Mouse (Mus musculus): Measurements from ENCODE around the gene Fam229a. TPM values are rescaled to one million over a fixed set of nuclear protein-coding genes. Genes with fewer than 3 reads are reported as not detected.
"Not testable (repeated sequence)": the region's sequence is repeated elsewhere in the genome, so short reads cannot be mapped to it uniquely, and the experiment has no call there.

The Fam229a gene
- polyA plus RNA-seq (2015; fragmentation: Nextera tagmentation; extraction: Ambion mirVana): not detected in 2 replicates

DNA sequence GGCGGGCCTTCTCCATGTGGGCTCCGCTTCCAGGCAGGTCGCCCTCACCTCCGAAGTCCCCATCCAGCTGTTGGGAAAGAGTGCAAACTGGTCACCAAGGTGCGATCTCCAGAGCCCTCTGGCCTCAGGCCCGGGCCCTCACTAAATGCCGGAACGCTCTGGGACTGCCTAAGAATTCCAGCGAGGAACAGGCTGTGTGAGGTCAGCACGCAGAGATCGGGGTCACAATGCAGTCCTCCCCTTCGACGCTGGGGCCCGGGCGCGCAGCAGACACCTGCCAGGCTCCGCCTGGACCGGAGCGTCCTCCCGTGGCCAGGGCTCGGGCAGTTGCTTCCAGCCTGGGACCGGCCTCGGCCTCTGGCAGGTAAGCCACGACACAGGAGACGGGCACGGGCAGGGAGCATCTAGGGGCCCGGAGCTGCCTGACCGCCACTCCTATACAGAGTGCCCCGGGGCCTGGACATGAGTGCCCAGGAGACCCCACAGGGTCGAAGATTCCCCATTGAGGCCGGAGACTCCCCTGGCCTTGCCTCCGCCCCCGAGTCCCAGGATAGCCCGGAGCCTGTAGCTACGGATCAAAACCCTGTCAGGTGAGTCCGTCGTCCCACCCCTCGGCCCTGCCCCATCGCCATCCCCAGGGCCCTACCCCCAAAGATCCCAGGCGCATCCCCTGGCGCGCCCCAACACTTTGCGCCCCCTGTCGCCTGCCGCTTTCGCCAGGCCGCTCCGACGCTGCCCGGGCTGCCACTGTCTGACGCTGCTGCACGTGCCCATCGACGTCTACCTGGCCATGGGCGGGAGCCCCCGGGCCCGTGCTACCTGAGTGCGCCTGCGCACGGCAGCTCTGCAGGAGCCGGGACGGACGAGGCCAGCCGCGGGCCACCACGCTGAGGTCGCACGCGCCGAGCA lies at the start of gene Fam229a, which contains the start of gene Tssk3:
Gene Fam229a, plus strand, starts transcription at position 219 of the 909 bp plus-strand sequence.
Gene Tssk3, minus strand, starts transcription at position 51 of the 909 bp plus-strand sequence.
- peak; percentile 31 for ATAC-seq (replicated peaks; ENCODE audit: low FRiP score)
- Histone ChIP-seq H3K9me3 (replicated peaks) (no peaks in the 10 kb centered on the region), H3K27me3 (peaks cover 26% of the 10 kb centered on the region), H3K4me3 (replicated peaks) (peak within 1 kb of the TSS; percentile 36), H3K36me3 (peaks cover 34% of the 10 kb centered on the region), H3K4me1 (peaks cover 21% of the 10 kb centered on the region), H3K9ac (0 out of 2 replicates have a peak within 1 kb of the TSS, but pooled peaks have one; percentile 8), H3K27ac (no peak within 1 kb of the TSS), H3K4me2 (peak within 1 kb of the TSS; percentile 61)
- 4% methylated on average over 70 of the region's 70 CpGs for WGBS

GRCm38 (mm10) chr4:129447360-129447759 lies 43.6 kb upstream of the Fam229a start:
- peaks cover 9% of the 10 kb centered on the region; the same call in 1 of the 2 replicates for H3K27me3 ChIP-seq
- WGBS: 74% methylated on average over 8 of the region's 8 CpGs
- H3K9ac ChIP-seq: no peak overlapping the region
- no peak overlapping the region for H3K27ac ChIP-seq
- no peak overlapping the region for H3K4me2 ChIP-seq
- no peak overlapping the region for H3K4me3 ChIP-seq (replicated peaks)
- H3K4me1 ChIP-seq: 0 out of 2 replicates have a peak, but pooled peaks cover 3% of the 10 kb centered on the region
- no peaks in the 10 kb centered on the region for H3K36me3 ChIP-seq
- no peaks in the 10 kb centered on the region for H3K9me3 ChIP-seq (replicated peaks)
- ATAC-seq (replicated peaks; ENCODE audit: low FRiP score): no peak

DNA sequence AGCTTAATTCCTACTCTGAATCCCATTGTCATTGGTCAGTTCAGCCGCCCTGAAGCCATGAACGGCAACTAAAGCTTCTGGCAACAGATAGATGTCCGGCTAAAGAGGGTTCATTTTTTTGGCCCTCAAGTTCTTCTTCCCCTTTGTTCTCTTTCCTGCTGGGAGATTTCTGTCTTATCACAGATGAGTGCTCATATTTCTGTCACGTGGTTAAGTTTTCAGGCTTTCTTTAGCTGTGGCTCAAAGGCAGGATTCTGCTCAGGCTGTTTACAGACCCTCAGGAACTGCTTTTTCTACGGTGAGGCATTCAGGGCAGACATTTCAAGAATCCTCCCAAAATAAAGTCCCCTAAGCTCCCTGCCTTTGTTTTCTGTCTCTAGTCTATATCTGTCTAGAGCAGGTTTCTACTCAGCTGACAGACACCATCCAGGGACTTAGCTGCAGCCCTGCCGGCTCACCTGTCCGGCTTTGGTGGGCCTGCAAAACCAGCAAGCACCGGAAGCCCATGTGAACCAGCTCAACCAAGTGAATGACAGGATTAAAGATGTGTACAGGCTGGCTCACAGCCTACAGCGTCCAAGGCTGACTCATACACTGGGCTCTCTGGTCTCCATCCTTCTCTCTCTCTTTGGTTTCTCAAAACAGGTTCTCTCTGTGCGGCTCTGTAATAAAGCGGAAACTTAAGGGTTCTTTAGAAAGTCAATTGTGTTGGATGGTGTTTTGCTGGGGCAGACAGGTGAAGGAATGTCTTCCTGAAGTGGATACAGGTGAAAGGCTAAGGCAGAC lies 43.0 kb upstream of the Fam229a start:
- 80% methylated on average over 11 of the region's 11 CpGs for WGBS
- Histone ChIP-seq H3K4me3 (replicated peaks) (no peak overlapping the region), H3K4me1 (0 out of 2 replicates have a peak, but pooled peaks cover 3% of the 10 kb centered on the region), H3K9me3 (replicated peaks) (no peaks in the 10 kb centered on the region), H3K9ac (no peak overlapping the region), H3K27ac (no peak overlapping the region), H3K27me3 (peaks cover 3% of the 10 kb centered on the region; the same call in 1 of the 2 replicates), H3K36me3 (no peaks in the 10 kb centered on the region), H3K4me2 (no peak overlapping the region)
- ATAC-seq (replicated peaks; ENCODE audit: low FRiP score): no peak

DNA sequence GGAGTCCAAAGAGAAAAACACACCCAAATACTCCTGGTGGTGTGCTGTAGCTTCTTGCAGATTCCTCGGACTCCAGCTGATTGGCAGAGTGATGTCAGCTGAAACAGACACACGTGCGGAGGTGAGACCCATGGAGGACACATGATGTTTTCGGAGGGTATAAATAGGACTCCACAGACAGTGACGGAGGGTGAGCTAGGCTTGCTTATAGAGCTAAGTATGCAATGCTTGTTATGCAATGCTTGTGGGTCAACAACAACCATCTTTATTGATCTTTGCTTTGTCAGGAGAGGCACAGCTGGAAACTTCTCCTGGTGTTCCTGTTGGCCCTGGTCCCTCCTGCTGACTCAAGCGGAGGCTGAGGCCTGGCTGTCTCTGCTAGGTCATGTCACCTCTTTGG lies 42.3 kb upstream of the Fam229a start:
- WGBS: 91% methylated on average over 6 of the region's 6 CpGs
- Histone ChIP-seq H3K27me3 (no peaks in the 10 kb centered on the region), H3K27ac (no peak overlapping the region), H3K36me3 (no peaks in the 10 kb centered on the region), H3K9ac (no peak overlapping the region), H3K9me3 (replicated peaks) (no peaks in the 10 kb centered on the region), H3K4me3 (replicated peaks) (no peak overlapping the region), H3K4me1 (0 out of 2 replicates have a peak, but pooled peaks cover 3% of the 10 kb centered on the region), H3K4me2 (no peak overlapping the region)
- ATAC-seq (replicated peaks; ENCODE audit: low FRiP score): no peak

- 73% methylated on average over 2 of the region's 2 CpGs for WGBS
- H3K9ac ChIP-seq: no peak overlapping the region
- H3K4me1 ChIP-seq: no peaks in the 10 kb centered on the region
- H3K4me3 ChIP-seq (replicated peaks): no peak overlapping the region
- H3K27ac ChIP-seq: no peak overlapping the region
- H3K9me3 ChIP-seq (replicated peaks): no peaks in the 10 kb centered on the region
- ATAC-seq (replicated peaks; ENCODE audit: low FRiP score): no peak
- H3K4me2 ChIP-seq: no peak overlapping the region
- no peaks in the 10 kb centered on the region for H3K27me3 ChIP-seq
- no peaks in the 10 kb centered on the region for H3K36me3 ChIP-seq
These were observed 40.1 kb upstream of the Fam229a start for GRCm38 (mm10) chr4:129450851-129451250.

DNA sequence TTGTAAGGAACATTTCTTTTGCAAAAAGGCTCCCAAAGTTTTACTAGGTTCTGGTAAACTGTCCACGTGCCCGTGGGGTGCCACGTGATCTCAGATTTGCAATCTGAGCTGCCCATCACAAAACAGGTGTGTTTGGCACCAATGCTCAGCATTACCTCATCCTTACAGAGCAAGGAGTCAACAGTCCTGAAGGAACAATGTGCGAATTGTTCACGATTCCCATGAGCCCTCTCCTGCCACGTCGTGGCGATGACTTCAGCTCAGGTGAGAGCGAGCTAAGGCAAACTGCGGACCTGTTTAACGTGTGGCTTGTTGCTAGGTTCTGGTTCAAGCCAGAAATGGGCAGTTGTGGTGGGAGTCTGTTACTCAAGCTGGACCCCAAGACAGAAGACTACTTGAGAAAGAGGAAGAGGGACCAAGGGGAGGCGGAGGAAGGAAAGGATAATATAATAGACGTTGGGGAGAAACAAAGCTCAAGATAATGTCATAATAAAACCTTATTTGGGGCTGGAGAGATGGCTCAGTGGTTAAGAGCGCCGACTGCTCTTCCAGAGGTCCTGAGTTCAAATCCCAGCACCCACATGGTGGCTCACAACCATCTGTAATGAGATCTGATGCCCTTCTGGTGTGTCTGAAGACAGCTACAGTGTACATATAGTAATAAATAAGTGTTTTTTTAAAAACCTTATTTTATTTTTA lies 39.4 kb upstream of the Fam229a start:
- H3K27me3 ChIP-seq: no peaks in the 10 kb centered on the region
- no peaks in the 10 kb centered on the region for H3K36me3 ChIP-seq
- no peak overlapping the region for H3K9ac ChIP-seq
- H3K27ac ChIP-seq: no peak overlapping the region
- H3K4me2 ChIP-seq: no peak overlapping the region
- no peaks in the 10 kb centered on the region for H3K9me3 ChIP-seq (replicated peaks)
- WGBS: 82% methylated on average over 15 of the region's 15 CpGs
- no peak for ATAC-seq (replicated peaks; ENCODE audit: low FRiP score)
- H3K4me3 ChIP-seq (replicated peaks): no peak overlapping the region
- H3K4me1 ChIP-seq: no peaks in the 10 kb centered on the region

DNA sequence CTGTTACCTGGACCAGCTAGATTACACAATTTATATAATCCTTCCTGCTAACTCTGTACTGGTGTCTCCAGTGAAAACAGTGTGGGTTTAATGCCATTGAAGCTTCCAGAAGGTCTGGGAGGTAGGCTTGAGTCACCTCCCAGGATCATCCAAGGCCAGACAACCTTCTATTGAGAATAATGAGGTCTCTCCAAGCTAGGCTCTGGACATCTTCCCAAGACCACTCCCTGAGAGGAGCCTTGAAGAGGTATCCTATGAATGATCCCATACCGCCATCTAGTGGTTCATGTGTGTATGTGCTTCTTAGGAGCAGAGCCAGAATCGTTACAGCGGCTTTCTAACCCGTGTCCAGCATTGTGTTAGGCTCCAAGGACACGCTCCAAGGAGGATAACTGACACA lies 35.7 kb upstream of the Fam229a start:
- no peak overlapping the region for H3K4me2 ChIP-seq
- no peak overlapping the region for H3K9ac ChIP-seq
- H3K4me1 ChIP-seq: no peaks in the 10 kb centered on the region
- 2% methylated on average over 5 of the region's 5 CpGs for WGBS
- no peak overlapping the region for H3K27ac ChIP-seq
- ATAC-seq (replicated peaks; ENCODE audit: low FRiP score): peak; percentile 76
- no peaks in the 10 kb centered on the region for H3K9me3 ChIP-seq (replicated peaks)
- H3K4me3 ChIP-seq (replicated peaks): no peak overlapping the region
- no peaks in the 10 kb centered on the region for H3K36me3 ChIP-seq
- no peaks in the 10 kb centered on the region for H3K27me3 ChIP-seq

DNA sequence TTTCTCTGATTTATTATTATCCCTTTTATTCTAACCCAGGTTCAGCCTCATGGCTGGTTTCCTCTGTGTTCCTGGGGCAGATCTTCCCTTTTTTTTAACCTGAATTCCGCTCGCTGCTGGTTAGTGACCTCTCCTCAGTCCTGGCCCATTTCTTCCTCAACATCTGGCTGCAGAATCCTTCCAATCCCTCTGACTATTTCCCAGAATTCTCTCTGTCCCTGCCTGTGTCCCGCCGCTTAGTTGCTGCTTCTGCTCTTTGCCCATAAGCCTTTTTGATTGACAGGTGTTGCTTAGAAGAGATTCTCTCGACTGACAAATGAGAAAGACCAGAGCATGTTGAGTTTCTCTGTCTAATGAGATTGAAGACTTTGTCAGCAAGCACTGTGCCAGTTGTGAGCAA lies 34.9 kb upstream of the Fam229a start:
- H3K9me3 ChIP-seq (replicated peaks): no peaks in the 10 kb centered on the region
- H3K9ac ChIP-seq: no peak overlapping the region
- H3K4me3 ChIP-seq (replicated peaks): no peak overlapping the region
- no peak overlapping the region for H3K27ac ChIP-seq
- H3K36me3 ChIP-seq: no peaks in the 10 kb centered on the region
- ATAC-seq (replicated peaks; ENCODE audit: low FRiP score): no peak
- no peak overlapping the region for H3K4me2 ChIP-seq
- no peaks in the 10 kb centered on the region for H3K27me3 ChIP-seq
- 60% methylated on average over 5 of the region's 5 CpGs for WGBS
- peaks cover 3% of the 10 kb centered on the region; the same call in 1 of the 2 replicates for H3K4me1 ChIP-seq

DNA sequence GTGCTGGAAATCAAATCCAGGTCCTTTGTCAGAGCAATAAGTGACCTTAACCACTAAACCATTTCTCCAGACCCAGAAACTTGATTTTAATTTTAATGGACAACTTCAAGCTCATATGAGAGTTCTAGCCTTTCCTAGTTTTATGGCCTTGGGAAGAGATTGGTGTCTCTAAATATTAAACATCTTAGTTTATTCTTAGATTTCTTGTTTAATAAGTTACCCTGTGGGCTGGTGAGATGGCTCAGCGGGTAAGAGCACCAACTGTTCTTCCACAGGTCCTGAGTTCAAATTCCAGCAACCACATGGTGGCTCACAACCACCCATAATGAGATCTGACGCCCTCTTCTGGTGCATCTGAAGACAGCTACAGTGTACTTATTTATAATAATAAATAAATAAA lies 33.7 kb upstream of the Fam229a start:
- not testable (repeated sequence) for H3K4me1 ChIP-seq; H3K36me3 ChIP-seq; H3K27me3 ChIP-seq; H3K27ac ChIP-seq; ATAC-seq (replicated peaks; ENCODE audit: low FRiP score); H3K4me3 ChIP-seq (replicated peaks); H3K4me2 ChIP-seq; H3K9ac ChIP-seq; H3K9me3 ChIP-seq (replicated peaks)
- 83% methylated on average over 2 of the region's 2 CpGs for WGBS

GRCm38 (mm10) chr4:129459726-129460125 lies 31.3 kb upstream of the Fam229a start:
- no peaks in the 10 kb centered on the region for H3K27me3 ChIP-seq
- no peak for ATAC-seq (replicated peaks; ENCODE audit: low FRiP score)
- H3K36me3 ChIP-seq: peaks cover 8% of the 10 kb centered on the region; the same call in 1 of the 2 replicates
- H3K4me1 ChIP-seq: peaks cover 16% of the 10 kb centered on the region
- 84% methylated on average over 3 of the region's 3 CpGs for WGBS
- H3K9me3 ChIP-seq (replicated peaks): no peaks in the 10 kb centered on the region
- no peak overlapping the region for H3K27ac ChIP-seq
- H3K4me2 ChIP-seq: no peak overlapping the region
- H3K4me3 ChIP-seq (replicated peaks): no peak overlapping the region
- no peak overlapping the region for H3K9ac ChIP-seq

- Histone ChIP-seq H3K4me1 (peaks cover 16% of the 10 kb centered on the region), H3K9ac (peak overlapping the region; percentile 67), H3K27ac (peak overlapping the region; percentile 96), H3K27me3 (no peaks in the 10 kb centered on the region), H3K4me3 (replicated peaks) (peak overlapping the region; percentile 64), H3K36me3 (peaks cover 19% of the 10 kb centered on the region), H3K4me2 (peak overlapping the region; percentile 75), H3K9me3 (replicated peaks) (no peaks in the 10 kb centered on the region)
- peak; percentile 24; the same call in 1 of the 2 replicates for ATAC-seq (replicated peaks; ENCODE audit: low FRiP score)
- 1% methylated on average over 4 of the region's 4 CpGs for WGBS
These were observed 30.2 kb upstream of the Fam229a start for GRCm38 (mm10) chr4:129460827-129461182.
